10 mouse cellular contexts compared by ENCODE assay signal in genomic region chr5:128537218-128537617, GRCm38 (mm10).
DNase-seq lines count a peak whose midpoint lies in the region; ATAC-seq lines count a peak whose summit lies in the region.
"Had no signal": no experiment of that assay in that cellular context is flagged by ENCODE, and none has a peak within 500 bp of the region (broad histone marks: within the 10 kb centered on the region; RNA-seq: fewer than 3 reads in every experiment).

No protein-coding gene starts in this region.

- ATAC-seq in kidney, embryonic 16.5 days (ENCODE audit: low FRiP score, low TSS enrichment): no peak
- peak; percentile 76; the same call in 1 of the 2 replicates for ATAC-seq in embryonic facial prominence, embryonic 14.5 days (ENCODE audit: low read depth)
- ATAC-seq in intestine, embryonic 16.5 days: no peak
- peak; percentile 68; the same call in 1 of the 2 replicates for ATAC-seq in neural tube, embryonic 14.5 days (ENCODE audit: low read depth)
- no peak for ATAC-seq in liver, embryonic 12.5 days

- 57% methylated on average over 12 of the region's 12 CpGs for WGBS in kidney, embryonic 16.5 days
- 58% methylated on average over 12 of the region's 12 CpGs for WGBS in embryonic facial prominence, embryonic 14.5 days
- 58% methylated on average over 12 of the region's 12 CpGs for WGBS in intestine, embryonic 16.5 days
- WGBS in neural tube, embryonic 14.5 days: 57% methylated on average over 12 of the region's 12 CpGs
- WGBS in liver, embryonic 12.5 days (ENCODE audit: insufficient replicate concordance): 47% methylated on average over 12 of the region's 12 CpGs

- H3K9ac ChIP-seq in kidney, embryonic 16.5 days (replicated peaks; ENCODE audit: low read length): no peak overlapping the region
- no peak overlapping the region for H3K9ac ChIP-seq in embryonic facial prominence, embryonic 14.5 days (ENCODE audit: low read depth, low read length)
- no peak overlapping the region for H3K9ac ChIP-seq in intestine, embryonic 16.5 days (ENCODE audit: low read depth, low read length)
- H3K9ac ChIP-seq in neural tube, embryonic 14.5 days (replicated peaks; ENCODE audit: low read depth, low read length): no peak overlapping the region
- no peak overlapping the region for H3K9ac ChIP-seq in liver, embryonic 12.5 days

- H3K36me3 ChIP-seq in kidney, embryonic 16.5 days (ENCODE audit: insufficient read depth, low read length): no peaks in the 10 kb centered on the region
- no peaks in the 10 kb centered on the region for H3K36me3 ChIP-seq in embryonic facial prominence, embryonic 14.5 days (ENCODE audit: control insufficient read depth, insufficient read depth, low read length)
- H3K36me3 ChIP-seq in intestine, embryonic 16.5 days (ENCODE audit: control insufficient read depth, insufficient read depth, low read length): no peaks in the 10 kb centered on the region
- no peaks in the 10 kb centered on the region for H3K36me3 ChIP-seq in neural tube, embryonic 14.5 days (ENCODE audit: control insufficient read depth, insufficient read depth, low read length)
- no peaks in the 10 kb centered on the region for H3K36me3 ChIP-seq in liver, embryonic 12.5 days

- DNase-seq in kidney, adult 8-10 months: no peak
- peak; percentile 33 for DNase-seq in embryonic facial prominence, embryonic 14.5 days (ENCODE audit: low spot score)
- no peak for DNase-seq in left cerebral cortex, adult 9 months (ENCODE audit: low spot score in 2 of 2)
- no peak for DNase-seq in MN1 (ENCODE audit: low spot score)
- DNase-seq: heart, postnatal 14 days had no signal

- H3K4me1 ChIP-seq in kidney, embryonic 16.5 days (ENCODE audit: insufficient read depth, low read length): peaks cover 18% of the 10 kb centered on the region
- H3K4me1 ChIP-seq in embryonic facial prominence, embryonic 14.5 days (ENCODE audit: control insufficient read depth, insufficient read depth, low read length): peaks cover 14% of the 10 kb centered on the region; the same call in 1 of the 2 replicates
- H3K4me1 ChIP-seq in intestine, embryonic 16.5 days (ENCODE audit: control insufficient read depth, insufficient read depth, low read length): no peaks in the 10 kb centered on the region
- peaks cover 4% of the 10 kb centered on the region; the same call in 1 of the 2 replicates for H3K4me1 ChIP-seq in neural tube, embryonic 14.5 days (ENCODE audit: control insufficient read depth, insufficient read depth, low read length)
- no peaks in the 10 kb centered on the region for H3K4me1 ChIP-seq in liver, embryonic 12.5 days

- no peaks in the 10 kb centered on the region; the same call in 1 of the 2 replicates for H3K27me3 ChIP-seq in kidney, embryonic 16.5 days (ENCODE audit: insufficient read depth, low read length)
- no peaks in the 10 kb centered on the region for H3K27me3 ChIP-seq in embryonic facial prominence, embryonic 14.5 days (replicated peaks; ENCODE audit: control insufficient read depth, insufficient read depth, low read length)
- no peaks in the 10 kb centered on the region for H3K27me3 ChIP-seq in intestine, embryonic 16.5 days (replicated peaks; ENCODE audit: control insufficient read depth, insufficient read depth, low read length)
- H3K27me3 ChIP-seq in neural tube, embryonic 14.5 days (ENCODE audit: control insufficient read depth, insufficient read depth, low read length): no peaks in the 10 kb centered on the region
- no peaks in the 10 kb centered on the region for H3K27me3 ChIP-seq in liver, embryonic 12.5 days (replicated peaks)
- H3K27me3 ChIP-seq: CH12.LX had no signal

- no peak overlapping the region for H3K27ac ChIP-seq in kidney, embryonic 16.5 days (ENCODE audit: low read length)
- H3K27ac ChIP-seq in embryonic facial prominence, embryonic 14.5 days (replicated peaks; ENCODE audit: low read depth, low read length): no peak overlapping the region
- H3K27ac ChIP-seq in intestine, embryonic 16.5 days (ENCODE audit: low read length): no peak overlapping the region
- no peak overlapping the region for H3K27ac ChIP-seq in neural tube, embryonic 14.5 days (ENCODE audit: low read depth, low read length)
- H3K27ac ChIP-seq in liver, embryonic 12.5 days: no peak overlapping the region

- H3K4me2 ChIP-seq in kidney, embryonic 16.5 days (replicated peaks; ENCODE audit: low read depth, low read length): peak overlapping the region; percentile 46
- H3K4me2 ChIP-seq in embryonic facial prominence, embryonic 14.5 days (ENCODE audit: low read depth, low read length): peak overlapping the region; percentile 44
- peak overlapping the region; percentile 19; the same call in 1 of the 2 replicates for H3K4me2 ChIP-seq in intestine, embryonic 16.5 days (ENCODE audit: low read depth, low read length)
- peak overlapping the region; percentile 31; the same call in 1 of the 2 replicates for H3K4me2 ChIP-seq in neural tube, embryonic 14.5 days (ENCODE audit: low read depth, low read length)
- H3K4me2 ChIP-seq in liver, embryonic 12.5 days: no peak overlapping the region

- peak overlapping the region; percentile 21 for H3K4me3 ChIP-seq in kidney, embryonic 16.5 days (ENCODE audit: low read length)
- H3K4me3 ChIP-seq in embryonic facial prominence, embryonic 14.5 days (ENCODE audit: low read depth, low read length): no peak overlapping the region
- H3K4me3 ChIP-seq in intestine, embryonic 16.5 days (ENCODE audit: low read length): no peak overlapping the region
- H3K4me3 ChIP-seq in neural tube, embryonic 14.5 days (ENCODE audit: low read depth, low read length): no peak overlapping the region
- no peak overlapping the region for H3K4me3 ChIP-seq in liver, embryonic 12.5 days

- no peaks in the 10 kb centered on the region for H3K9me3 ChIP-seq in kidney, embryonic 16.5 days (ENCODE audit: low read length)
- no peaks in the 10 kb centered on the region for H3K9me3 ChIP-seq in embryonic facial prominence, embryonic 14.5 days (ENCODE audit: control insufficient read depth, low read length)
- H3K9me3 ChIP-seq in intestine, embryonic 16.5 days (ENCODE audit: control insufficient read depth, low read length): no peaks in the 10 kb centered on the region
- no peaks in the 10 kb centered on the region for H3K9me3 ChIP-seq in neural tube, embryonic 14.5 days (ENCODE audit: control insufficient read depth, low read length)
- H3K9me3 ChIP-seq in liver, embryonic 12.5 days (replicated peaks): no peaks in the 10 kb centered on the region

Comparison
In these comparisons a context has a peak if more than half of its experiments do, and no peak if none do; other contexts are left out.
1. ATAC-seq: peak in embryonic facial prominence, embryonic 14.5 days (single experiment) and neural tube, embryonic 14.5 days (single experiment); none in kidney, embryonic 16.5 days (single experiment), intestine, embryonic 16.5 days (single experiment) and liver, embryonic 12.5 days (single experiment).